Mouse (Mus musculus) embryonic fibroblast, embryonic 13.5 days (primary cell): ENCODE measurements at regions not wholly inside any gene's neighbourhood (a gene's known extent, or its start where the extent isn't known, plus 50 kb on each side); places are given as distances from the start of the nearest gene placed in this dataset.

ENCODE experiments used
- CTCF ChIP-seq: IDR thresholded peaks from 2 replicates; pipeline ENCODE4 v1.5.1; 2011; ENCODE audit warnings: mild to moderate bottlenecking, control low read depth, low read length, moderate library complexity, borderline replicate concordance; ENCODE audit not compliant: insufficient read depth
- POLR2A ChIP-seq: IDR thresholded peaks from 2 replicates; pipeline ENCODE4 v1.6.1; 2011; ENCODE audit warnings: low read depth, mild to moderate bottlenecking, control low read depth, low read length, moderate library complexity

DNA sequence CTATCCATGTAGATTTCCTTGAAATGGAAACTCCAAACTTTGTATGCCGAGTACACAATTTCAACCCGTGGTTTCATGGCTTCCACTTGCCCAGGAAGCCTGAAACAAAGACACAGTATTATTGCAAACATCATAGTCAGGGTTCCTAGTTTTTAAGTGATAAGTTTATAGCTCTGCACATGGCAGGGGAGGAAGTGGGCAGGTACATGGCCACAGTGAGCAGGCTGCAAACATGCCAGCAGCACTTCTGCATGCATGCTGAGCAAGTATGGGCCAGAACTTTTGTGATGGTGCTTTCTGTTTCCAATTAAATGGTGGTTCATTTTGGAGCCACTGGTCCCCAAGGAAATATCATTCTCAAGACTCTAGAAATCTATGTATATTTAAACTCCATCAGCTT lies 431.7 kb upstream of the Vrk2 start:
- TF ChIP-seq CTCF (no peak), POLR2A (no peak)
